Mouse (Mus musculus) brain, adult 2 months (tissue): ENCODE results near the gene Ddx28.

Experiments
- DNase-seq: peaks from one replicate; pipeline ENCODE4 v3.0.0; 2011; ENCODE audit warnings: low read depth, low spot score

The Ddx28 gene

DNA sequence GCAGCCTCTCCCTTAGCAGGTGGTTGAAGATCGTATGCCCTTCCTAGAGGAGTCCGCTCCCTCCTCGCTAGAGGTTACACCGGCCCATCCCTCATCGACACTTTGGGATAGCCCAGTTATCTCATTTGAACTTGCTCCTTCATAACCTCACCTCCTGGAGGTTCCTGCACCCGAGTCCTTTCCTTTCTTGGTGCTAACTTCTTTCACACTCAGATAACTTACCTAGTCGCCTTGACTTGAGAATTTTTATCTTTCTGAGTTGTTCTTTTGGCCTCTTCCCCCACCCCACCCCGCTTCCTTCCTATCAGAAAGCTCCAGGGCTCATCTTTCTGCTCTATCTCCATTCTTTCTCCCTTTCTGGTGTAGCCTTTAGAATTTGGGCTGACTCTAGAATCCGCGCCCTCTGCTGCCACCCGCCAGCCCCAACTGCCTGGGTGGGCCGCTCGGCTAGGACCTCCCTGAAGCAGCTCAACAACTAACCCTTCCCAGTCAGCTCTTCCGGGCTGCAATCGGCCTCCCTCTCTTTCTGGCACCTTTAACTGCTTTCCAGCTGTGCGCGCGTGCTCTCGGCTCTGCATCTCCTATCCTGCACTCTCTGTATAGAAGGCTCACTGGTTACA lies 44.9 kb downstream of the Ddx28 start:
- no peak for DNase-seq

- DNase-seq = peak; percentile 28
Observed at GRCm38 (mm10) chr8:105965905-105966341, 45.8 kb downstream of the Ddx28 start, which contains the start of gene Slc12a4. TSS of gene Slc12a4 (minus strand) at chr8:105966097.

DNA sequence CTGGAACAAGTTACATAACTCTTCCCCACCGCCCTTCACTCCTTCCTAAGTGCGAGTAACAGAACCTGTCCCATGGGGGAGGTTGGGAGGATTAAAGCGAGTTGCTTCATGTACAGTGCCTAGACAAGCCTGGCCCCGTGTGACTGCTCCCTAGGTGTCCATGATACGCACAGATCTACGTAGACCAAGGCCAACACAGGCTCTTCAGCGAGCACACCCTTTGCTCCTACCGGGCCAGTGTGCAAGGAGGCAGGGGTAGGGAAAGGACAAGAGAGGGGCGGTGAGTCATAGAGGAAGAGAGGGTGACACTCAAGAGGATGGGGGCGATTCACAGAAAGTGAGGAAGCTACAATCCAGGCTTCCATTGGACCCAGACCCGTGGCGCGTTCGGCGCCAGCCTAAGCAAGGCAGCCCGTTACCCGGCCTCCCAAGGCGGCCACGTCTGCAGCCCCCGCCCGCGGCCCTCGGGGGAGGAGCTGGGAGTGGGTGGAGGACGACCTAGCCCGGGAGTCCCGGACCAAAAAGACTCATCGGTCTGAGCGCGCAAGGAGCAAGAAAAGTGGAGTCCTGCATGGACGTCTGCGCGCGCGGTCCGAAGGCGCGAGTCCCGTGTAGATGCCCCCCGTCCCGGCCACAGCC lies 46.3 kb downstream of the Ddx28 start:
- peak; percentile 13 for DNase-seq

DNA sequence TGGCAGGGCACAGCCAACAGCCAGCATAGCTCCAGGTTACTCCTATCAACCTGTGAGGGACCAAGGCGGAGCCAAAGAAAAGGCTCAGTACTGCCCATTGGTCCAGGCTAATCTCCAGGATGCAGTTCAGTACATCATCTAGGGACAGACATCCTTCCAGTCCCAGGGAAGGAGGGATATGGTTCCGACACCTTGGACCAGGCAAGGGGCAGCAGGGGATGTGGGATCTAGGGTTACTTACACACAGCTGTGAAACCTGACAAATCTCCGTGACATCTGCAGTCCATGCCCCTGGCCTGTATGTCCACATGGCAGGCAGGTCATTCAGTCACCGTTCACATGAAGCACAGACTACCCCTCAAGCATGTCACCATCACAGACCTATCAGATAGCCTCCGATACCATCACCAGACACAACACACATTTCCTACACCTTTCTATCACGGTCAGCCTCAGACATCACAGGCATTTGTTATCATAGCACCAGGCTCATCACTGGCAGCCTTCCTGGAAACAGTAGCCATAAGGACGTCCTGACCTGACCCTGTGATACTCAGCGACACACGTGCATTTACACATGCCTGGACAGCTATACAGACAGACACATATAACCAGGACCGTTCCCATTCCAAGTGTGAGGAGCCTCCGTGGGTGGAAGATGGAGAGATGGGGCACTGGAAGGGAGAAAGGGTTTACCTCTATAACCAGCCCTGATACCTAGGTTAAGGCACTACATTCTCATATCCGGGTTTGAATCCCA lies 47.0 kb downstream of the Ddx28 start:
- no peak for DNase-seq

DNA sequence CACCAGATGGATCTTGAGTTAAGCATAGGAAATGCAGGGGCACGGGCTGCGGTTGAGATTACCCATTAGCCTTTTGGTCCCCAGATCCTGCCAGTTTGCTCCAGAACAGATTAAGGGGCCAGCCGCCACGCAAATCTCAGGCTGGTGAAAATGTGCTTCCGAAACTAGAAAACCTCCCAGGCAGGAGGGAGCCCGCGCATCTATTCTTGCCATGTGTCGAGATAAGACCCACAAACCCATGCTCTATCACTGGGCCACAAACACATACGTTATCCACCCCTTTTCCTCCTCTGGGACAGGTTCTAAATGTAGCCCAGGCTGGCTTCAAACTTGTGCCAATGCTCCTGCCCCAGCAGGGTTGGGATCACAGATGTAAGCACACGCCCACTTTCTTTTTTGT lies 50.1 kb downstream of the Ddx28 start:
- DNase-seq = no peak

DNA sequence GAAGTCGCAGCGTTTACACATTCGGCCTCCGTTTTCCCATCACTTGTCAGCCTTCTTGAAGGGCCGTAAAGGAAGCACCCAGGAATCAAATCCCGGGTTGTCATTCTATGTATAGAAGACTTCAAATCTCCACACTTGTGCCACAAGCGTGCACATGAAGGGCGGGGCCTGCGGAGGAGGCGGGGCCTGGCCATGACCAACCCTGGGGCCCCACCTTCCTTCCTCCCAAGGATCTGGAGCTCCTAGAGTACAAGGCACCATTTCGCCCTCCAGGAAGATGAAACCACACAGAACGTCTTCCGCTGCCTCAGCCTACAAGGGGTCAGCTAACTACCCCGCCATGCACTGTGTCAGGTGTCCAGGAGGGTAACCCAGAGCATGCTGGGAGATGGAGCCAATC lies 50.6 kb downstream of the Ddx28 start:
- no peak for DNase-seq
